Mouse (Mus musculus) ES-E14 (cell line): ENCODE data around the gene Sp9. TPM values are rescaled to one million over a fixed set of nuclear protein-coding genes. Genes with fewer than 3 reads are reported as not detected.

ENCODE experiments used
- DNase-seq: peaks from one replicate; pipeline ENCODE4 v3.0.0-alpha.2; 2013; ENCODE audit warnings: low read depth, low spot score
- H3K27ac ChIP-seq: 2 replicates; pipeline ENCODE4 v1.5.1; 2012; ENCODE audit warnings: low read depth, mild to moderate bottlenecking, low read length, moderate library complexity, mixed read lengths; ENCODE audit not compliant: poor library complexity, insufficient read depth, severe bottlenecking
- H3K36me3 ChIP-seq: 2 replicates; pipeline ENCODE4 v1.6.1; 2012; ENCODE audit warnings: mild to moderate bottlenecking, low read length, moderate library complexity, mixed read lengths; ENCODE audit not compliant: control insufficient read depth, poor library complexity, insufficient read depth, severe bottlenecking
- H3K4me1 ChIP-seq, 2 experiments: fragments of 150-350 bp in 1 of 2; sonication (generic) in 1 of 2; 2 replicates each; pipeline ENCODE4 v1.6.1; 2012; ENCODE audit warnings: low read length in 2 of 2, mild to moderate bottlenecking in 1 of 2, mixed read lengths in 1 of 2; ENCODE audit not compliant: control insufficient read depth in 2 of 2, insufficient read depth in 2 of 2, poor library complexity in 1 of 2
- H3K4me3 ChIP-seq, 2 experiments: fragments of 150-350 bp in 1 of 2; sonication (generic) in 1 of 2; 2 replicates each; pipeline ENCODE4 v1.5.1; 2012; ENCODE audit warnings: low read length in 2 of 2, low read depth in 1 of 2, mild to moderate bottlenecking in 1 of 2, mixed read lengths in 1 of 2; ENCODE audit not compliant: insufficient read depth in 1 of 2, poor library complexity in 1 of 2, severe bottlenecking in 1 of 2
- H3K9ac ChIP-seq: 2 replicates; pipeline ENCODE4 v1.6.1; 2012; ENCODE audit warnings: low read depth, mild to moderate bottlenecking, low read length, mixed read lengths; ENCODE audit not compliant: poor library complexity, insufficient read depth, severe bottlenecking
- H3K9me3 ChIP-seq: fragments of 150-350 bp; sonication (generic); 2 replicates; pipeline ENCODE4 v1.6.1; 2012; ENCODE audit warnings: low read depth, mild to moderate bottlenecking, low read length; ENCODE audit not compliant: control insufficient read depth, insufficient read depth
- CHD2 ChIP-seq: IDR thresholded peaks from 2 replicates; pipeline ENCODE4 v1.6.1; 2014; ENCODE audit warnings: mild to moderate bottlenecking, low read depth, low read length, inconsistent platforms
- HCFC1 ChIP-seq: IDR thresholded peaks from 2 replicates; pipeline ENCODE4 v1.6.1; 2012; ENCODE audit warnings: low read length, inconsistent platforms, borderline replicate concordance; ENCODE audit not compliant: insufficient read depth
- MAFK ChIP-seq: IDR thresholded peaks from 2 replicates; pipeline ENCODE4 v1.6.1; 2014; ENCODE audit warnings: mild to moderate bottlenecking, low read depth, low read length, inconsistent platforms; ENCODE audit not compliant: insufficient read depth
- ZC3H11A ChIP-seq: IDR thresholded peaks from 2 replicates; pipeline ENCODE4 v1.6.1; 2012; ENCODE audit warnings: low read depth, mild to moderate bottlenecking, inconsistent platforms, low read length, borderline replicate concordance
- ZNF384 ChIP-seq: IDR thresholded peaks from 2 replicates; pipeline ENCODE4 v1.6.1; 2012; ENCODE audit warnings: low read depth, low read length, inconsistent platforms
- in situ Hi-C, 2 experiments: fragments of 600-800 bp; cut with MboI; formaldehyde crosslinking; loops; one replicate each; pipeline ENCODE4 v1.15.1; 2025; ENCODE audit warnings: low sequenced_read_pairs in 2 of 2, inconsistent platforms in 1 of 2; ENCODE audit not compliant: unreplicated experiment in 2 of 2
- total RNA-seq: library from RNA; depleted of rRNA; stranded (reverse); fragments of 300-350 nt; gene quantifications from 2 replicates; pipeline ENCODE4 v1.2.3, GENCODE M21; 2012

The Sp9 gene
- total RNA-seq, 1 experiment = 0.80 TPM

DNA sequence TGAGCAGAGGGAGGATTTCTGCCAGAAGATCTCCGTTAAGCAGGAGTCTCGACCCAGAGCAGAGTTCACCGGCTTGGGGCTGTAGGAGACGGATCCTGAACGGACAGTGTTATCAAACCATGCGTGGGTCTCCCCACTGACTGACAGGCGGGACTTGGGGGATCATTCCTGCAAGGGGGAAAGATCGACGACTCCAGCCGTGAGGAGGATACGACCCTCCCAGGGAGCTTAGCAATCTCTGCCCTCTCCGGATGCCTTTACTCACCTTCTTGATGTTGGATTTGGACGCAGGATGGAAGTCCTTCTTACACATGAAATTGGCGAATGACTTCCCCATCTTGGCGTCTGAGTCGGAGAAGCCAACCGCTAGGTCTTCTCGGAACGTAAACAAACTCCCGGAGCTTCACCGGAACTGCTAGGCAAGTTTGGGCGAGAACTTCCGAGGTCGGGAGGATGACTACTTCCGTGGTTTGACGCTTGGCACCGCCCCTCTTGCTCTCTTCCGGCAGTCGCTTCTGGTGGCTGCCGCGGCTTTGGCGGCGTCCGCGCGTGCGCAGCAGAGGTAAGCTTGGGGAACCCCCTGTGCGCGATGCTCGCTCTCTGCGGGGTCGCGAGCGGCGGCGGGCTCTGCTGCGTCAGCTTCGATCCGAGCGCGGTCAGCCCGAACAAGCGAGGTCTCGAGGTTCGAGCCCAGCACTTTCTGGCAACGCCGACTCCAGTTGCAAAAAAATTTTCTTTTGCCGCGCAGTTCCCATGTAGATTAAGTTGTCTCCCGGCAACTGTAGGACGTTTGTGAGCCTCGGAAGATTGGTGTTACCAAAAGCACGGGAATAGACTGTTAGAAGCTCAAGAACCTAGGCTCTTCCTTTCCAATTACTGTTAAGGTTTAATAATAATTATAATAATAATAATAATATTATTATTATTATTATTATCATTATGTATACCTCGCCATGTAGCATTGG, 40.7 kb downstream of the Sp9 start, which contains the start of the genes Scrn3 and Cir1:
Scrn3 (plus strand) TSS at position 450 of the 965 bp plus-strand sequence.
Cir1 (minus strand) TSS at position 550 of the 965 bp plus-strand sequence.
- Histone ChIP-seq H3K9me3 (no peaks in the 10 kb centered on the region), H3K4me1 (0 out of 4 replicates have a peak, but pooled peaks cover 0 to 2% of the 10 kb centered on the region in 2 experiments), H3K36me3 (peaks cover 5% of the 10 kb centered on the region), H3K27ac (peak within 1 kb of the TSS; percentile 77), H3K4me3 (peak within 1 kb of the TSS; percentile 84 to 90), H3K9ac (peak within 1 kb of the TSS; percentile 91)
- DNase-seq = peak; percentile 93
- TF ChIP-seq ZC3H11A (no peak), CHD2 (peak; percentile 87), MAFK (peak; percentile 56; the same call in 1 of the 2 replicates), HCFC1 (peak; percentile 80; the same call in 1 of the 2 replicates)
- in situ Hi-C loops = no loop called here

DNA sequence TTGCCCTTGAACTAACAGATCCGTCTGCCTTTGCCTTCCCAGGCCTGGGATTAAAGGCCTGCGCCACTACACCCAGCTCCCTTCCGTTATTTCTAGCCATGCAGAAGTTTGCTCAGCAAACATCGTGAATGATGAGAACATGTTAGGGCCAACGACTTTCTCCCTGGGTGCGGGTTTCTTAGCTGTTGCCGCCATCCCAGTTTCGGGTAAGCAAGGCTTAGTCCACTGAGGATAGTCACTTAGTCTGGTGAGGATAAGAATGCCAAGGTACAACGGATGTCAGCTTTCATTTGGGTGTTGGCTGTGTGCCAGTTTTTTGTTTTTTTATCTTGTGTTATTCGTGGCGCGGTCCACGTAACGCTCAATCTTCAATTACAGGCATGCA, 41.4 kb downstream of the Sp9 start:
- Histone ChIP-seq H3K36me3 (peaks cover 6% of the 10 kb centered on the region), H3K27ac (peak overlapping the region; percentile 50; the same call in 1 of the 2 replicates), H3K9ac (peak overlapping the region; percentile 91), H3K9me3 (no peaks in the 10 kb centered on the region), H3K4me1 (0 out of 4 replicates have a peak, but pooled peaks cover 0 to 2% of the 10 kb centered on the region in 2 experiments), H3K4me3 (peak overlapping the region; percentile 84 to 90)
- TF ChIP-seq ZC3H11A (no peak), ZNF384 (0 out of 2 replicates have a peak, but pooled peaks have one; percentile 12)
- in situ Hi-C loops = no loop called here
- DNase-seq = peak; percentile 19

DNA sequence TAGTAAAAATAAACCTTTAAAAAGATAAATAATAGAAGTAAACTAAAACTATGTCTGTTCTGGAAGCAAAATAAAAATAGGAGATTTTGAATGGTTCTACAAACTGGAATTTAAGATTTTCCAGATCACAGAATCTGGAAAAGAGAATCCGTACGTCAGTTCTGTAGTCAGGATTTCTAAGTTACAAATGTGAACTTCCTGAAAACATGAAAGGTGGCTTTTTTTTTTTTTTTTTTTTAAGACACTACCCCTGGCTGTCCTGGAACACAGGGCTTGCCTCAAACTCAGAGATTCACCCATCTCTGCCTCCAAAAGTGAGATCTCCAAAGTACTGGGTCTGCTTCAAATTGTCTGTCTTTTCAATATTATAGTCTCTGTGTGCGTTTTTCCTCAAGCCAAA, 42.6 kb downstream of the Sp9 start:
- in situ Hi-C loops = no loop called here
- TF ChIP-seq ZC3H11A = no peak
- DNase-seq = no peak
- Histone ChIP-seq H3K9ac (no peak overlapping the region), H3K4me1 (0 out of 4 replicates have a peak, but pooled peaks cover 0 to 2% of the 10 kb centered on the region in 2 experiments), H3K9me3 (no peaks in the 10 kb centered on the region), H3K4me3 (no peak overlapping the region), H3K36me3 (peaks cover 5% of the 10 kb centered on the region), H3K27ac (no peak overlapping the region)

DNA sequence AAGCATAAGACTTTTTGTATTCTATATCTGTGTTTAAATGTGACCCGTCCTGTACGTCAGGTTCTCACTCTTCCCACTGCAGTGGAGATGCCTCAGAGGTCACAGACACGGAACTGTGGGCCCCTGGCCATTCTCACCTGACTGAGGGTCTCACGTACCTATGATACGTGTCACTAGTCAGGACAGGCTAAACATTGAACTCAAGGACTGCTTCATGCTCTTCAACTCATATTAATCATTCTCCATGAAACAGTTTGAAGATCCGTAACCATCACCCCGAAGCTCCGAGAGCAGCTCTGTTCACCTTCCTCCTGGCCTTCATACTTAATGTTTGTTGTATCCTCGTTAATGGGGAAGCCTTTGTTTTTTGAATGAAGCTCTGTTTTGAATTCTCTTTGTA, 45.7 kb downstream of the Sp9 start:
- Histone ChIP-seq H3K4me1 (no peaks in the 10 kb centered on the region; a peak in 1 of 4 replicates), H3K27ac (no peak overlapping the region), H3K9me3 (no peaks in the 10 kb centered on the region), H3K4me3 (no peak overlapping the region), H3K9ac (no peak overlapping the region), H3K36me3 (peaks cover 5% of the 10 kb centered on the region)
- TF ChIP-seq ZNF384 (no peak), HCFC1 (no peak), MAFK (no peak), ZC3H11A (no peak), CHD2 (no peak)
- no peak for DNase-seq
- in situ Hi-C loops = no loop called here
